Mouse (Mus musculus): ENCODE data around the gene Ehbp1.

DNA sequence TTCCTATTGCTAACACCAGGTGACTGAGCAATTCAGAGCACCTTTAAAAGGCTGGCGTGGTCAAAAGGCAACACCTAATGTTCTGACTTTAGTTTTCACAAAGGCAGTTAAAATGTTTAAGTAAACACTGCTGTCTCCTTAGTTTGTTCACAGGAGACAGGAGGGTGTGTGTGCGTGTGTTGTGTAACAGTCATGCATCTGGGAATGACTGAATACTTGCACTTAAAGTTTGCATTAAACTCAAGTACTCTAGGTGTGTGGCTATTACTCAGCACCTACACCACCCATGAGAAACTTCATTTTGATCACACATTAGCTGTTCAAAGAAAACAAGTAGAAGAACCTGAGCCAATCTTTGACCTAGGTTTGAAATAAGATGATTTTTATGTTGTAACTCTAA, 201.4 kb downstream of the Ehbp1 start:
- TF ChIP-seq POLR2A (IDR thresholded peaks at IDR 0.05; ENCODE audit: borderline replicate concordance, extremely low read depth, low read depth, low read length), result no peak
- no peak for TF ChIP-seq CTCF (IDR thresholded peaks at IDR 0.05; ENCODE audit: insufficient read depth, low read length)
